Mouse (Mus musculus): ENCODE measurements around the gene Zmynd12.

GRCm38 (mm10) chr4:119442539-119442938 is 19.9 kb downstream of the Zmynd12 start:
- TF ChIP-seq CTCF (IDR thresholded peaks at IDR 0.05; ENCODE audit: extremely low read depth, insufficient read length, insufficient replicate concordance, low read depth, low read length) (no peak), POLR2A (IDR thresholded peaks at IDR 0.05; ENCODE audit: low read depth, low read length) (no peak)
